Mouse (Mus musculus) thymus, postnatal 14 days (tissue): Measurements from ENCODE around the gene Cnn1.

Source experiments
- DNase-seq: peaks from one replicate; pipeline ENCODE4 v3.0.0; 2021

Gene Cnn1

GRCm38 (mm10) chr9:22076223-22076622, 22.8 kb upstream of the Cnn1 start:
- DNase-seq = no peak

GRCm38 (mm10) chr9:22084667-22085021, 14.4 kb upstream of the Cnn1 start:
- no peak for DNase-seq

GRCm38 (mm10) chr9:22085022-22085834, 13.8 kb upstream of the Cnn1 start, which contains the start of gene Ecsit:
Gene Ecsit, minus strand, starts transcription at chr9:22085438.
- DNase-seq = peak; percentile 92

GRCm38 (mm10) chr9:22086012-22086411, 13.0 kb upstream of the Cnn1 start:
- DNase-seq = no peak

GRCm38 (mm10) chr9:22087034-22087618, 11.9 kb upstream of the Cnn1 start:
- DNase-seq = no peak

- DNase-seq = no peak
Observed at GRCm38 (mm10) chr9:22089281-22089680, 9.7 kb upstream of the Cnn1 start.

GRCm38 (mm10) chr9:22089986-22090385, 9.0 kb upstream of the Cnn1 start:
- no peak for DNase-seq

- DNase-seq = no peak
Observed at GRCm38 (mm10) chr9:22092746-22093145, 6.3 kb upstream of the Cnn1 start.

GRCm38 (mm10) chr9:22095854-22096307, 3.1 kb upstream of the Cnn1 start:
- peak; percentile 87 for DNase-seq

GRCm38 (mm10) chr9:22099922-22100321, 906 bp downstream of the Cnn1 start:
- no peak for DNase-seq

GRCm38 (mm10) chr9:22108194-22108593, 9.2 kb downstream of the Cnn1 start:
- no peak for DNase-seq

GRCm38 (mm10) chr9:22115635-22116034, 16.6 kb downstream of the Cnn1 start:
- DNase-seq = no peak

- peak; percentile 29 for DNase-seq
Observed at GRCm38 (mm10) chr9:22116086-22116485, 17.1 kb downstream of the Cnn1 start.

GRCm38 (mm10) chr9:22116740-22117426, 17.9 kb downstream of the Cnn1 start, which contains the start of gene Elof1:
Gene Elof1, minus strand, starts transcription at chr9:22117172.
- DNase-seq = peak; percentile 95

GRCm38 (mm10) chr9:22117754-22118456, 18.9 kb downstream of the Cnn1 start:
- peak; percentile 79 for DNase-seq

- no peak for DNase-seq
Observed at GRCm38 (mm10) chr9:22119543-22119942, 20.5 kb downstream of the Cnn1 start.

- no peak for DNase-seq
Observed at GRCm38 (mm10) chr9:22121545-22121944, 22.5 kb downstream of the Cnn1 start.

- no peak for DNase-seq
Observed at GRCm38 (mm10) chr9:22122005-22122404, 23.0 kb downstream of the Cnn1 start.

- no peak for DNase-seq
Observed at GRCm38 (mm10) chr9:22123069-22123609, 24.1 kb downstream of the Cnn1 start.

GRCm38 (mm10) chr9:22124169-22124568, 25.2 kb downstream of the Cnn1 start:
- no peak for DNase-seq

- DNase-seq = no peak
Observed at GRCm38 (mm10) chr9:22125246-22126027, 26.4 kb downstream of the Cnn1 start.
